Mouse (Mus musculus): ENCODE data around the gene Scrt2.

GRCm38 (mm10) chr2:152106597-152106996 lies 25.3 kb downstream of the Scrt2 start:
- TF ChIP-seq POLR2A (IDR thresholded peaks at IDR 0.05; ENCODE audit: borderline replicate concordance, extremely low read depth, insufficient read depth, insufficient read length, poor library complexity, severe bottlenecking): no peak
- no peak for TF ChIP-seq CTCF (IDR thresholded peaks at IDR 0.05; ENCODE audit: borderline replicate concordance, extremely low read depth, insufficient read depth, insufficient read length)
